Comparison of ENCODE assay signal across 11 mouse cellular contexts in genomic region chr8:45362323-45362722, GRCm38 (mm10). TPM values are rescaled to one million over a fixed set of nuclear protein-coding genes. Genes with fewer than 3 reads are reported as not detected.
A peak's percentile ranks its signal among the peaks of the same experiment; 100 is the strongest.
DNase-seq lines count a peak whose midpoint lies in the region; ATAC-seq lines count a peak whose summit lies in the region.
"Had no signal": no experiment of that assay in that cellular context is flagged by ENCODE, and none has a peak within 500 bp of the region (broad histone marks: within the 10 kb centered on the region; RNA-seq: fewer than 3 reads in every experiment).

No protein-coding gene starts in this region.

- H3K9me3 ChIP-seq in forebrain, embryonic 14.5 days (replicated peaks; ENCODE audit: control insufficient read depth, low read length), result no peaks in the 10 kb centered on the region
- H3K9me3 ChIP-seq in forebrain, embryonic 12.5 days, result no peaks in the 10 kb centered on the region
- H3K9me3 ChIP-seq in midbrain, embryonic 16.5 days (replicated peaks; ENCODE audit: control insufficient read depth, low read length, poor library complexity, severe bottlenecking), result no peaks in the 10 kb centered on the region

- no peaks in the 10 kb centered on the region for H3K4me1 ChIP-seq in forebrain, embryonic 14.5 days (ENCODE audit: control insufficient read depth, insufficient read depth, low read length)
- peaks cover 11% of the 10 kb centered on the region; the same call in 1 of the 2 replicates for H3K4me1 ChIP-seq in forebrain, embryonic 12.5 days
- peaks cover 10% of the 10 kb centered on the region for H3K4me1 ChIP-seq in midbrain, embryonic 16.5 days (ENCODE audit: control insufficient read depth, insufficient read depth, low read length)

- H3K9ac ChIP-seq in forebrain, embryonic 14.5 days (ENCODE audit: low read length), result no peak overlapping the region
- H3K9ac ChIP-seq in forebrain, embryonic 12.5 days, result no peak overlapping the region
- H3K9ac ChIP-seq in midbrain, embryonic 16.5 days (ENCODE audit: low read depth, low read length), result no peak overlapping the region

- intact Hi-C loops in left cerebral cortex, postnatal 14 days (cut with DNase I), result loop anchor here (5.0 kb wide), 1 partner anchor 570 kb away; the partner anchor contains the start of gene Ccdc110

- peak; percentile 58 for DNase-seq in forebrain, embryonic 14.5 days (ENCODE audit: low spot score)
- DNase-seq in left cerebral cortex, postnatal 14 days (ENCODE audit: low spot score in 2 of 2), result peak; percentile 45 to 63
- no peak for DNase-seq in left cerebral cortex, adult 8-10 months (ENCODE audit: low spot score in 2 of 2)
- peak; percentile 61 for DNase-seq in Muller cell, postnatal 12 days (ENCODE audit: inconsistent ontology term)
- peak; percentile 58 to 60 for DNase-seq in kidney, postnatal 4 days
- DNase-seq in frontal cortex, postnatal 25 days (ENCODE audit: low spot score in 2 of 2), result no peak
- DNase-seq: cerebellum, adult 8-10 months had no signal

- H3K36me3 ChIP-seq in forebrain, embryonic 14.5 days (ENCODE audit: control insufficient read depth, insufficient read depth, low read length), result no peaks in the 10 kb centered on the region
- no peaks in the 10 kb centered on the region for H3K36me3 ChIP-seq in forebrain, embryonic 12.5 days (replicated peaks)
- no peaks in the 10 kb centered on the region for H3K36me3 ChIP-seq in midbrain, embryonic 16.5 days (ENCODE audit: control insufficient read depth, insufficient read depth, low read length)
- H3K36me3 ChIP-seq: G1E had no signal

- no peak overlapping the region for H3K4me3 ChIP-seq in forebrain, embryonic 14.5 days (ENCODE audit: low read depth, low read length)
- H3K4me3 ChIP-seq in forebrain, embryonic 12.5 days (replicated peaks), result no peak overlapping the region
- H3K4me3 ChIP-seq in midbrain, embryonic 16.5 days (ENCODE audit: low read depth, low read length), result no peak overlapping the region

- no peak overlapping the region for H3K4me2 ChIP-seq in forebrain, embryonic 14.5 days (ENCODE audit: low read length)
- no peak overlapping the region for H3K4me2 ChIP-seq in forebrain, embryonic 12.5 days
- H3K4me2 ChIP-seq in midbrain, embryonic 16.5 days (ENCODE audit: low read length), result no peak overlapping the region

- no peaks in the 10 kb centered on the region for H3K27me3 ChIP-seq in forebrain, embryonic 14.5 days (replicated peaks; ENCODE audit: control insufficient read depth, insufficient read depth, low read length)
- H3K27me3 ChIP-seq in forebrain, embryonic 12.5 days, result no peaks in the 10 kb centered on the region
- no peaks in the 10 kb centered on the region for H3K27me3 ChIP-seq in midbrain, embryonic 16.5 days (ENCODE audit: control insufficient read depth, insufficient read depth, low read depth, low read length)

- no peak overlapping the region for H3K27ac ChIP-seq in forebrain, embryonic 14.5 days (ENCODE audit: low read depth, low read length)
- H3K27ac ChIP-seq in forebrain, embryonic 12.5 days, result no peak overlapping the region
- H3K27ac ChIP-seq in midbrain, embryonic 16.5 days (ENCODE audit: low read length), result no peak overlapping the region

- ATAC-seq in forebrain, embryonic 14.5 days, result no peak
- ATAC-seq in forebrain, embryonic 12.5 days (ENCODE audit: low FRiP score), result no peak
- ATAC-seq in midbrain, embryonic 16.5 days, result no peak

- 55% methylated on average over 6 of the region's 6 CpGs for WGBS in forebrain, embryonic 14.5 days
- 60% methylated on average over 6 of the region's 6 CpGs for WGBS in forebrain, embryonic 12.5 days
- 62% methylated on average over 6 of the region's 6 CpGs for WGBS in midbrain, embryonic 16.5 days

RNA-seq across cellular contexts. Expression of gene Fam149a, which starts 19.8 kb away (rescaled TPM):
- 4.0 and 5.4 TPM in 2 replicates for polyA plus RNA-seq in forebrain, embryonic 14.5 days (2014; fragmentation: Nextera tagmentation; extraction: Ambion mirVana)
- 5.7 and 7.4 TPM in 2 replicates for polyA plus RNA-seq in forebrain, embryonic 12.5 days (2016; fragmentation: Nextera tagmentation; extraction: Ambion mirVana)
- 10 to 100 TPM; 23.1 to 23.8 TPM for total RNA-seq in left cerebral cortex, postnatal 14 days (2021)
- total RNA-seq in left cerebral cortex, adult 8-10 months (2022), result 10 to 100 TPM; 20.6 to 24.4 (median 22.1) TPM
- polyA plus RNA-seq in midbrain, embryonic 16.5 days (2015; fragmentation: Nextera tagmentation; extraction: Ambion mirVana), result 11.5 and 12.9 TPM in 2 replicates
- total RNA-seq: megakaryocyte-erythroid progenitor cell, adult 5-6 weeks had no signal
- polyA plus RNA-seq: G1E had no signal

RNA-seq across cellular contexts. Expression of gene Cyp4v3, which starts 29.3 kb away (rescaled TPM):
- polyA plus RNA-seq in forebrain, embryonic 14.5 days (2014; fragmentation: Nextera tagmentation; extraction: Ambion mirVana), result 0.70 and 1.1 TPM in 2 replicates
- 1.00 and 1.2 TPM in 2 replicates for polyA plus RNA-seq in forebrain, embryonic 12.5 days (2016; fragmentation: Nextera tagmentation; extraction: Ambion mirVana)
- total RNA-seq in left cerebral cortex, postnatal 14 days (2021), result 1 to 10 TPM; 4.1 to 4.3 TPM
- total RNA-seq in left cerebral cortex, adult 8-10 months (2022), result 1 to 10 TPM; 7.4 to 9.7 (median 8.2) TPM
- polyA plus RNA-seq in midbrain, embryonic 16.5 days (2015; fragmentation: Nextera tagmentation; extraction: Ambion mirVana), result 1.3 and 1.4 TPM in 2 replicates
- polyA plus RNA-seq: G1E had no signal

RNA-seq across cellular contexts. Expression of gene Tlr3, which starts 48.6 kb away (rescaled TPM):
- polyA plus RNA-seq in forebrain, embryonic 14.5 days (2014; fragmentation: Nextera tagmentation; extraction: Ambion mirVana), result 1.4 and 1.6 TPM in 2 replicates
- polyA plus RNA-seq in forebrain, embryonic 12.5 days (2016; fragmentation: Nextera tagmentation; extraction: Ambion mirVana), result 1.1 and 1.6 TPM in 2 replicates
- 1 to 10 TPM; 6.6 to 6.9 TPM for total RNA-seq in left cerebral cortex, postnatal 14 days (2021)
- 10 to 100 TPM in 3 of 4 experiments, 1 to 10 TPM in 1; 8.7 to 11.8 (median 10.8) TPM for total RNA-seq in left cerebral cortex, adult 8-10 months (2022)
- polyA plus RNA-seq in midbrain, embryonic 16.5 days (2015; fragmentation: Nextera tagmentation; extraction: Ambion mirVana), result 1.0 and 1.4 TPM in 2 replicates
- polyA plus RNA-seq: G1E had no signal

RNA-seq across cellular contexts. Expression of gene Gm45753, which starts 54.1 kb away (rescaled TPM):
- not detected in 2 replicates for polyA plus RNA-seq in forebrain, embryonic 14.5 days (2014; fragmentation: Nextera tagmentation; extraction: Ambion mirVana)
- not detected in 2 replicates for polyA plus RNA-seq in forebrain, embryonic 12.5 days (2016; fragmentation: Nextera tagmentation; extraction: Ambion mirVana)
- total RNA-seq in left cerebral cortex, postnatal 14 days (2021), result not detected
- total RNA-seq in left cerebral cortex, adult 8-10 months (2022), result under 1 TPM in 1 of 4 experiments, not detected in 3; 0.13 TPM
- polyA plus RNA-seq in midbrain, embryonic 16.5 days (2015; fragmentation: Nextera tagmentation; extraction: Ambion mirVana), result not detected in 2 replicates
- total RNA-seq: G1E; megakaryocyte-erythroid progenitor cell, adult 5-6 weeks had no signal
- polyA plus RNA-seq: G1E had no signal

Comparison
In these comparisons a context has a peak if more than half of its experiments do, and no peak if none do; other contexts are left out.
1. DNase-seq: peak in forebrain, embryonic 14.5 days (single experiment), left cerebral cortex, postnatal 14 days (2 of 2), Muller cell, postnatal 12 days (single experiment) and kidney, postnatal 4 days (2 of 2); none in left cerebral cortex, adult 8-10 months (0 of 2) and frontal cortex, postnatal 25 days (0 of 2).